Mouse (Mus musculus): ENCODE data around the gene Fggy. TPM values are rescaled to one million over a fixed set of nuclear protein-coding genes. Genes with fewer than 3 reads are reported as not detected.

Gene Fggy
- polyA plus RNA-seq, 1 experiment from 2014 or later, result 10.8 TPM

- H3K9me3 ChIP-seq (ENCODE audit: control insufficient read depth, low read length), result no peaks in the 10 kb centered on the region
- ATAC-seq (ENCODE audit: insufficient read depth, low FRiP score, low TSS enrichment) (no peak), DNase-seq (ENCODE audit: low spot score) (no peak)
- H3K4me3 ChIP-seq (ENCODE audit: low read depth, low read length), result no peak overlapping the region
- no peak overlapping the region for H3K27ac ChIP-seq (ENCODE audit: low read depth, low read length)
- H3K4me2 ChIP-seq (ENCODE audit: low read depth), result no peak overlapping the region
- H3K27me3 ChIP-seq (ENCODE audit: control insufficient read depth, insufficient read depth, low read length), result no peaks in the 10 kb centered on the region
- no peaks in the 10 kb centered on the region for H3K36me3 ChIP-seq (ENCODE audit: control insufficient read depth, insufficient read depth, low read length)
- no peak overlapping the region for H3K9ac ChIP-seq (ENCODE audit: low read length)
- 75% methylated on average over 6 of the region's 6 CpGs for WGBS
- H3K4me1 ChIP-seq (ENCODE audit: control insufficient read depth, insufficient read depth, low read length), result no peaks in the 10 kb centered on the region
Measured at GRCm38 (mm10) chr4:95752538-95753188, 195.4 kb downstream of the Fggy start.

- ATAC-seq (ENCODE audit: insufficient read depth, low FRiP score, low TSS enrichment) (no peak), DNase-seq (ENCODE audit: low spot score) (peak; percentile 29)
- Histone ChIP-seq H3K27ac (ENCODE audit: low read depth, low read length) (no peak overlapping the region), H3K4me1 (ENCODE audit: control insufficient read depth, insufficient read depth, low read length) (no peaks in the 10 kb centered on the region), H3K4me2 (ENCODE audit: low read depth) (no peak overlapping the region), H3K4me3 (ENCODE audit: low read depth, low read length) (no peak overlapping the region), H3K9ac (ENCODE audit: low read length) (no peak overlapping the region), H3K9me3 (ENCODE audit: control insufficient read depth, low read length) (no peaks in the 10 kb centered on the region), H3K36me3 (ENCODE audit: control insufficient read depth, insufficient read depth, low read length) (no peaks in the 10 kb centered on the region), H3K27me3 (ENCODE audit: control insufficient read depth, insufficient read depth, low read length) (no peaks in the 10 kb centered on the region)
- WGBS, result 56% methylated on average over 5 of the region's 5 CpGs
Measured at GRCm38 (mm10) chr4:95759027-95759731, 201.9 kb downstream of the Fggy start.

GRCm38 (mm10) chr4:95765359-95765758 lies 208.1 kb downstream of the Fggy start:
- H3K4me2 ChIP-seq (ENCODE audit: low read depth), result no peak overlapping the region
- H3K27me3 ChIP-seq (ENCODE audit: control insufficient read depth, insufficient read depth, low read length), result no peaks in the 10 kb centered on the region
- no peaks in the 10 kb centered on the region for H3K36me3 ChIP-seq (ENCODE audit: control insufficient read depth, insufficient read depth, low read length)
- H3K4me3 ChIP-seq (ENCODE audit: low read depth, low read length), result no peak overlapping the region
- H3K9ac ChIP-seq (ENCODE audit: low read length), result no peak overlapping the region
- no peak overlapping the region for H3K27ac ChIP-seq (ENCODE audit: low read depth, low read length)
- no peaks in the 10 kb centered on the region for H3K9me3 ChIP-seq (ENCODE audit: control insufficient read depth, low read length)
- 67% methylated on average over 2 of the region's 2 CpGs for WGBS
- ATAC-seq (ENCODE audit: insufficient read depth, low FRiP score, low TSS enrichment) (no peak), DNase-seq (ENCODE audit: low spot score) (no peak)
- no peaks in the 10 kb centered on the region for H3K4me1 ChIP-seq (ENCODE audit: control insufficient read depth, insufficient read depth, low read length)

GRCm38 (mm10) chr4:95770469-95770868 lies 213.2 kb downstream of the Fggy start:
- 77% methylated on average over 5 of the region's 5 CpGs for WGBS
- ATAC-seq (ENCODE audit: insufficient read depth, low FRiP score, low TSS enrichment) (no peak), DNase-seq (ENCODE audit: low spot score) (no peak)
- H3K9me3 ChIP-seq (ENCODE audit: control insufficient read depth, low read length), result no peaks in the 10 kb centered on the region
- 0 out of 2 replicates have a peak, but pooled peaks cover 4% of the 10 kb centered on the region for H3K4me1 ChIP-seq (ENCODE audit: control insufficient read depth, insufficient read depth, low read length)
- H3K9ac ChIP-seq (ENCODE audit: low read length), result no peak overlapping the region
- no peaks in the 10 kb centered on the region for H3K36me3 ChIP-seq (ENCODE audit: control insufficient read depth, insufficient read depth, low read length)
- no peak overlapping the region for H3K27ac ChIP-seq (ENCODE audit: low read depth, low read length)
- no peak overlapping the region for H3K4me3 ChIP-seq (ENCODE audit: low read depth, low read length)
- no peaks in the 10 kb centered on the region for H3K27me3 ChIP-seq (ENCODE audit: control insufficient read depth, insufficient read depth, low read length)
- H3K4me2 ChIP-seq (ENCODE audit: low read depth), result no peak overlapping the region

- Histone ChIP-seq H3K27ac (ENCODE audit: low read depth, low read length) (no peak overlapping the region), H3K9me3 (ENCODE audit: control insufficient read depth, low read length) (no peaks in the 10 kb centered on the region), H3K4me1 (ENCODE audit: control insufficient read depth, insufficient read depth, low read length) (0 out of 2 replicates have a peak, but pooled peaks cover 4% of the 10 kb centered on the region), H3K9ac (ENCODE audit: low read length) (no peak overlapping the region), H3K27me3 (ENCODE audit: control insufficient read depth, insufficient read depth, low read length) (no peaks in the 10 kb centered on the region), H3K4me2 (ENCODE audit: low read depth) (no peak overlapping the region), H3K36me3 (ENCODE audit: control insufficient read depth, insufficient read depth, low read length) (no peaks in the 10 kb centered on the region), H3K4me3 (ENCODE audit: low read depth, low read length) (no peak overlapping the region)
- ATAC-seq (ENCODE audit: insufficient read depth, low FRiP score, low TSS enrichment) (no peak), DNase-seq (ENCODE audit: low spot score) (no peak)
- 85% methylated on average over 3 of the region's 3 CpGs for WGBS
Measured at GRCm38 (mm10) chr4:95771542-95771941, 214.2 kb downstream of the Fggy start.

GRCm38 (mm10) chr4:95771945-95772344 lies 214.6 kb downstream of the Fggy start:
- ATAC-seq (ENCODE audit: insufficient read depth, low FRiP score, low TSS enrichment) (no peak), DNase-seq (ENCODE audit: low spot score) (no peak)
- no peak overlapping the region for H3K9ac ChIP-seq (ENCODE audit: low read length)
- no peak overlapping the region for H3K4me2 ChIP-seq (ENCODE audit: low read depth)
- H3K27ac ChIP-seq (ENCODE audit: low read depth, low read length), result no peak overlapping the region
- 0 out of 2 replicates have a peak, but pooled peaks cover 4% of the 10 kb centered on the region for H3K4me1 ChIP-seq (ENCODE audit: control insufficient read depth, insufficient read depth, low read length)
- H3K9me3 ChIP-seq (ENCODE audit: control insufficient read depth, low read length), result no peaks in the 10 kb centered on the region
- no peaks in the 10 kb centered on the region for H3K27me3 ChIP-seq (ENCODE audit: control insufficient read depth, insufficient read depth, low read length)
- H3K4me3 ChIP-seq (ENCODE audit: low read depth, low read length), result no peak overlapping the region
- WGBS, result 32% methylated on average over 4 of the region's 4 CpGs
- H3K36me3 ChIP-seq (ENCODE audit: control insufficient read depth, insufficient read depth, low read length), result no peaks in the 10 kb centered on the region

- H3K4me1 ChIP-seq (ENCODE audit: control insufficient read depth, insufficient read depth, low read length), result 0 out of 2 replicates have a peak, but pooled peaks cover 4% of the 10 kb centered on the region
- ATAC-seq (ENCODE audit: insufficient read depth, low FRiP score, low TSS enrichment) (no peak), DNase-seq (ENCODE audit: low spot score) (no peak)
- H3K27me3 ChIP-seq (ENCODE audit: control insufficient read depth, insufficient read depth, low read length), result no peaks in the 10 kb centered on the region
- H3K27ac ChIP-seq (ENCODE audit: low read depth, low read length), result no peak overlapping the region
- no peak overlapping the region for H3K9ac ChIP-seq (ENCODE audit: low read length)
- H3K9me3 ChIP-seq (ENCODE audit: control insufficient read depth, low read length), result no peaks in the 10 kb centered on the region
- H3K4me3 ChIP-seq (ENCODE audit: low read depth, low read length), result no peak overlapping the region
- no peaks in the 10 kb centered on the region for H3K36me3 ChIP-seq (ENCODE audit: control insufficient read depth, insufficient read depth, low read length)
- no peak overlapping the region for H3K4me2 ChIP-seq (ENCODE audit: low read depth)
- WGBS, result 30% methylated on average over 3 of the region's 3 CpGs
Measured at GRCm38 (mm10) chr4:95772663-95773062, 215.4 kb downstream of the Fggy start.

- Histone ChIP-seq H3K9me3 (ENCODE audit: control insufficient read depth, low read length) (no peaks in the 10 kb centered on the region), H3K9ac (ENCODE audit: low read length) (no peak overlapping the region), H3K36me3 (ENCODE audit: control insufficient read depth, insufficient read depth, low read length) (no peaks in the 10 kb centered on the region), H3K4me3 (ENCODE audit: low read depth, low read length) (no peak overlapping the region), H3K4me1 (ENCODE audit: control insufficient read depth, insufficient read depth, low read length) (0 out of 2 replicates have a peak, but pooled peaks cover 4% of the 10 kb centered on the region), H3K4me2 (ENCODE audit: low read depth) (no peak overlapping the region), H3K27ac (ENCODE audit: low read depth, low read length) (no peak overlapping the region), H3K27me3 (ENCODE audit: control insufficient read depth, insufficient read depth, low read length) (no peaks in the 10 kb centered on the region)
- ATAC-seq (ENCODE audit: insufficient read depth, low FRiP score, low TSS enrichment), result no peak
- DNase-seq (ENCODE audit: low spot score), result no peak
- WGBS, result 93% methylated on average over 3 of the region's 3 CpGs
Measured at GRCm38 (mm10) chr4:95775574-95775973, 218.3 kb downstream of the Fggy start.

- Histone ChIP-seq H3K4me2 (ENCODE audit: low read depth) (no peak overlapping the region), H3K36me3 (ENCODE audit: control insufficient read depth, insufficient read depth, low read length) (no peaks in the 10 kb centered on the region), H3K4me1 (ENCODE audit: control insufficient read depth, insufficient read depth, low read length) (no peaks in the 10 kb centered on the region), H3K9me3 (ENCODE audit: control insufficient read depth, low read length) (no peaks in the 10 kb centered on the region), H3K27ac (ENCODE audit: low read depth, low read length) (no peak overlapping the region), H3K27me3 (ENCODE audit: control insufficient read depth, insufficient read depth, low read length) (no peaks in the 10 kb centered on the region), H3K9ac (ENCODE audit: low read length) (no peak overlapping the region), H3K4me3 (ENCODE audit: low read depth, low read length) (no peak overlapping the region)
- ATAC-seq (ENCODE audit: insufficient read depth, low FRiP score, low TSS enrichment), result no peak
- WGBS, result 70% methylated on average over 2 of the region's 2 CpGs
- no peak for DNase-seq (ENCODE audit: low spot score)
Measured at GRCm38 (mm10) chr4:95777839-95778238, 220.5 kb downstream of the Fggy start.

All from neural tube, embryonic 11.5 days (tissue).